Mouse (Mus musculus): Measurements from ENCODE around the gene Vars.

- TF ChIP-seq CTCF (IDR thresholded peaks at IDR 0.05) (no peak), EP300 (IDR thresholded peaks at IDR 0.05) (no peak)
Observed at GRCm38 (mm10) chr17:35028315-35028714, 27.5 kb downstream of the Vars start.

Measured in lung, postnatal 0 days (tissue).